Mouse (Mus musculus) layer of hippocampus, postnatal 36 days (tissue): ENCODE results near the gene Magea2. TPM values are rescaled to one million over a fixed set of nuclear protein-coding genes. Genes with fewer than 3 reads are reported as not detected.
"Not testable (repeated sequence)": the region's sequence is repeated elsewhere in the genome, so short reads cannot be mapped to it uniquely, and the experiment has no call there.

Experiments
- DNase-seq, 2 experiments: peaks; one replicate each; pipeline ENCODE4 v3.0.0; 2022
- total RNA-seq, 2 experiments: library from RNA; stranded (reverse); gene quantifications; 2 replicates each; pipeline ENCODE4 v1.2.3; 2021

The Magea2 gene
- not detected for total RNA-seq

DNA sequence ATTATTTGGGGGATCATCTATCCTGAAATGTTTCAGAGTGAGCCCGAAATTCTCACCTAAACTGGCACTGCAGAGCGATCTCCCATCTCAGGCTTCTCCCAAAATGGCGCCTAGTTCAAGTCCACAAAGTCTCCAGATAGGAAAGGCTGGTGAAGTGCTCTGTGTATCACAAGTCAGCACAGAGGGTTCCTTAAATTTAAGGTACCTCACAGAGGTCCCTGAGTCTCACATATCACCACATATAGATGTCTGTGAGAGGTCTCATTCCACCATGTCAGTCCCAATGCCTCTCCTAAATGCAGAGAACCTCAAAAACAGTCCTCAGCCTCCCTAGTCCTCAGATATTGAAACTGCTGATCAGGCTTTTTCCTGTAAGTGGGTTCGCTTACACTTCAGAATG is at the start of gene Magea2:
Magea2 (minus strand) TSS at position 101 of the 400 bp plus-strand sequence.
- DNase-seq: not testable (repeated sequence)

DNA sequence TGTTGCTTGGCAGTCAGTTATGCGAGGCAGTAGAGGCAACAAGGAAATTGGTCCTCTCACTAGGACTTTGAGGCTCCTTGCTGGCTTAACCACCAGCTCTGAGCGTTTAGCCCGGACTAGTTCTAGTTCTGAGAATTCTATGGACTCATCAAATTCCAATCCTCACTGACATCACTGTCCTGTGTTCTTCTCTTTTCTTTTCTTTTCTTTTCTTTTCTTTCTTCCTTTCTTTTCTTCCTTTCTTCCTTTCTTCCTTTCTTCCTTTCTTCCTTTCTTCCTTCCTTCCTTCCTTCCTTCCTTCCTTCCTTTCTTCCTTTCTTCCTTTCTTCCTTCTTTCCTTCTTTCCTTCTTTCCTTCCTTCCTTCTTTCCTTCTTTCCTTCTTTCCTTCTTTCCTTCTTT is 34.8 kb upstream of the Magea2 start, which contains the start of gene Cldn34b2:
Cldn34b2 (minus strand) TSS at position 101 of the 400 bp plus-strand sequence.
- not testable (repeated sequence) for DNase-seq

DNA sequence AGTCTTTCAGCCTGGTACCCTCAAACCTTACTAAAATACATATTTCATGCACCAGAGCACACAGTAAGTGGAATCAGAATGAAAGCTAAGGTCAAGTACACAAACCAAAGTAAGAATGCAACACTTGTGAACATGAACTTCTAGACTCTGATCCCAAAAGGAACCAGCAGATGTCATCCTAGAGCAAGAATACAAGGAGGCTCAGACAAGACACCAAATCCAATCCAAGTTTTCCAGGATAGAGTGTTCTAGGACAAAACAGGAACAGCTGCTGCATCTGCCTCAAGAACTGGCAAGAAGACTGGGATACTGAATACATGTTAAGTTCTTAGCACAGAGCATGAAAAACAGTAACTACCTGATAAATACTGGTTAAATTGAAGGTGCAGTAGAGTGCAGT is 4.6 kb upstream of the Magea2 start:
- no peak for DNase-seq

DNA sequence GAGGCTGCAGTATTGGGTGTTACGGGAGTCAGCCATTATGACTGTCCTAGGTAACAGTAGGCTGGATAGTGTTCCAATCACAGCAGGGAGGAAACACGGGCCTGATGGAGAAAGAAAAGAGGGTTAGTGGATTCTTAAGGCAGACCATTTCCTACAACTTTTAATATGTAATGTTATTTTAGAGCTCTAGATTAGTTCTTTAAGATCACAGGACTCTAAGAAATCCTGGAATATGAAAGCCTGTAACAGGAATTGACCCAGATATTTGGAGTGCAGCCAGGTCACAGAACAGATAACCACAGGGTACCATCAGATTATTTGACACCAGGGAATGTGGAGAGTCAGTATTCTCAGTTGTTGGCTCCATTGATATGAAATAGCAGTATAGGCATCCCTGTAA is 3.8 kb downstream of the Magea2 start, which contains the start of gene Magea1:
Magea1 (minus strand) TSS at position 101 of the 400 bp plus-strand sequence.
- DNase-seq: not testable (repeated sequence)

DNA sequence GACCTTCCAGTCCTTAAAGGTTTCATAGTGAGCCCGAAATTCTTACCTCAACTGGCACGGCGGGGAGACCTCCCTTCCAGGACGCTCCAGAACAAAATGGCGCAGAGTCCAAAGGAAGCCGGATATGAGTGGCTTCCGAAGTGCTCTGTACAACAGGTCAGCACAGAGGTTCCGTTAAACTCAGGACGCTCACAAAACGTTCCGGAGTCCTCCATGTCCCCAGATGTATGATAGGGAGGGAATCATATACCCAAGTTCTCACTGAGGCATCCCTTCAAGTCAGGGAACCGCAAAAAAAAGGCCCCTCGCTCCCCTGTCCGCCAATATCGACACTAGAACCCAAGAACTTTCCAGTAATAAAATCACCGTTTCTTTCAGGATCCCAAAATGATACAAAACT is 30.4 kb downstream of the Magea2 start, which contains the start of gene Magea5:
Magea5 (minus strand) TSS at position 101 of the 400 bp plus-strand sequence.
- not testable (repeated sequence) for DNase-seq

DNA sequence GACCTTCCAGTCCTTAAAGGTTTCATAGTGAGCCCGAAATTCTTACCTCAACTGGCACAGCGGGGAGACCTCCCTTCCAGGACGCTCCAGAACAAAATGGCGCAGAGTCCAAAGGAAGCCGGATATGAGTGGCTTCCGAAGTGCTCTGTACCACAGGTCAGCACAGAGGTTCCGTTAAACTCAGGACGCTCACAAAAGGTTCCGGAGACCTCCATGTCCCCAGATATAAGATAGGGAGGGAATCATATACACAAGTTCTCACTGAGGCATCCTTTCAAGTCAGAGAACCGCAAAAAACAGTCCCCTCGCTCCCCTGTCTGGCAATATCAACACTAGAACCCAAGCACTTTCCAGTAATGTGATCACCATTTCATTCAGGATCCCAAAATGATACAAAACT is 97.7 kb downstream of the Magea2 start, which contains the start of gene Magea8:
Magea8 (minus strand) TSS at position 101 of the 400 bp plus-strand sequence.
- DNase-seq: not testable (repeated sequence)

Other genes with a start within 250 kb of the Magea2 start
- gene Cldn34b1, start 203.4 kb downstream of the Magea2 start, total RNA-seq: not detected
- gene Magea6, start 157.7 kb downstream of the Magea2 start, total RNA-seq: not detected
- not detected for gene Magea3, start 144.2 kb downstream of the Magea2 start, total RNA-seq
- not detected for gene Magea8, start 97.8 kb downstream of the Magea2 start, total RNA-seq
- not detected for gene Magea5, start 30.5 kb downstream of the Magea2 start, total RNA-seq
- not detected for gene Magea1, start 3.9 kb downstream of the Magea2 start, total RNA-seq
- gene Cldn34b2, start 34.7 kb upstream of the Magea2 start, total RNA-seq: not detected
- gene Sat1, start 122.8 kb upstream of the Magea2 start, total RNA-seq: 10 to 100 TPM; 66.2 to 67.2 TPM
- gene Acot9, start 168.8 kb upstream of the Magea2 start, total RNA-seq: 10 to 100 TPM; 15.9 to 18.9 TPM
- gene Prdx4, start 247.1 kb upstream of the Magea2 start, total RNA-seq: 10 to 100 TPM; 15.0 to 18.5 TPM